Mouse (Mus musculus) heart, postnatal 36 days (tissue): Measurements from ENCODE around the gene Fars2. TPM values are rescaled to one million over a fixed set of nuclear protein-coding genes. Genes with fewer than 3 reads are reported as not detected.

Source experiments
- DNase-seq, 2 experiments: peaks; one replicate each; pipeline ENCODE4 v3.0.0; 2021 to 2022
- intact Hi-C: fragments of 180-260 bp; cut with DNase I; formaldehyde crosslinking; loops from one replicate; pipeline ENCODE4 v1.15.1; 2025
- total RNA-seq, 2 experiments: library from RNA; stranded (reverse); gene quantifications; 2 replicates each; pipeline ENCODE4 v1.2.3; 2021

Gene Fars2
- total RNA-seq, 2 experiments from 2014 or later, result 79.2 to 87.6 TPM

DNA sequence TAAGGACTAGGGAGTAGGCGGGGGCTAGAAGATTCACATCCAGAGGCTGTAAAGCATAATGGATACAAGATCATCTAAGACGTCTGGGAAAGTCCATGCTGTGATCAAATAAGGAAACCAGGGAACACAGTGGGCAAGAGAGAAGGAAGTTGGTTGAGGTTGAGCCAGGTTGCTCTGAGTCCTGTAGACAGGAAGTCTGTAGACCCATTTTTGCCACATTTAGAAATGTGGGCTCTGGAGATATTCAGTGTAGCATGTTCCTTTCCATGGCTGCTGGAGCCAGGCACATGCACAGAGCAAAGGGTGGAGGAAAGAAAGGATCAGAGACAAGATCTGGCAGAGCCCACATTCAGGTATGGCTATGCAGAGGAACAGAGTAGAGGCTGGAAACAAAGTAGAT is 378.8 kb downstream of the Fars2 start:
- DNase-seq, result no peak
- intact Hi-C loops, result no loop called here

DNA sequence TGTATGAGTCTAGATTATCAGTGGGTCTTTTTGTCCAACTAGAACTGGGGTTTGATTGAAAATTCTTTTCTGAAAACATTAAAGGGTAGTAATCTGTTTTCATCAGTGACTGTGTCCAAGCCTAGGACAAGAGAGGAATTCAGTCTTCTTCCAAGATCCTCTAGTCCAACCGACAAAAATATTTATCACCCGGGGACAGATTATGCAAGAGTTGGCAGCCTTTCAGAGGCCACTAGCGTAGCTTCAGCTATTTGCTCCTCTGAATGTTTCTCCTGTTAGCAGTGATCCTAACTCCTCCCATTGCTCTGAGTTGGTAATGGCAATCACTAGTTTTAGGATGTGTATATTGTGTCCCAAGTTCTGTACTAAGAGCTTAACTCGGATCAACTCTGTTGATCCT is 380.1 kb downstream of the Fars2 start:
- DNase-seq, result peak; percentile 66 to 73
- intact Hi-C loops, result no loop called here

DNA sequence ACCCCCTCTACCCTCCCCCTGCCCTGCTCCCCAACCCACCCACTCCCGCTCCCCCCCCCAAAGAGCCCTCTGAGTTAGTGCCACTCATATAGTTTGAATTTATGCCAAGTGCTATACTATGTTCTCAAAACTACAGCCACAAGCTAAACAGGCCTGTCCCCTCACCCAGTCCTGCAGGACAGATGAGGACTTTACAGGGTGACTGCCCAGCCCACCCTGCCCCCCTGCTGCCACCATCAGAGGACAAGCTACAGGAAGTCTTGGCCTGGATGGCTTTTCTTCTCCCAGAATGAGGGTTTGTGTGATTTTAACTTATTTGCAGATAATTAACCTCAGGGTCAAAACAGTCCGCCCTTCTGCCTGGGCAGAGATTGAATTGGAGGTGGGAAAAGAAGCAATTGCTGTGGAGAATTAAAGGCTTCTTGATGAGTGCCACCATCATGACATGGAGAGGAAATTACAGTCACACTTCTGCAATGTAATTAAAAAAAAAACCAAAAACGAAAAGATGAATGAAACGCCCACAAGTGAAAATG is 383.2 kb downstream of the Fars2 start:
- DNase-seq, result no peak
- intact Hi-C loops, result no loop called here

DNA sequence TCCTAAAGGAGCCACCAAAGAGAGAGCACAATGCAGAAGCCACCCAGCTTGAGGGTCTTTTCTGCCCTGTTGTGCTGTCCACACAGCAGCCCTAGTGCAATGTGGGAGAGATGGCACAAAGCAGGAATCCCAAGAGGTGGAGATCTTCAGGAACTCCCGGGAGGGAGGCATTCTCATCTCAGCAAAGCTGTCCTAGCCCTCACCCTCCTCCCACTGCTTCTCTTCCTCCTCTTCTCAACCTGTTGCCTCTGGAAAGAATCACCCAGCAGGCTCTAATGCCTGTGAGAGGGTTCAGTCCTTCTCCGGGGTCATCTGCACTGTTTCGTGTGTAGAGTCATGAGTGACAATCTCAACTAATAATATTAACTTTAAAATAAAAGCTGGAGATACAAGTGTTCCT is 386.3 kb downstream of the Fars2 start:
- DNase-seq, result no peak
- intact Hi-C loops, result no loop called here

- no peak for DNase-seq
- intact Hi-C loops, result no loop called here
These were observed 386.8 kb downstream of the Fars2 start for GRCm38 (mm10) chr13:36503991-36504390.

DNA sequence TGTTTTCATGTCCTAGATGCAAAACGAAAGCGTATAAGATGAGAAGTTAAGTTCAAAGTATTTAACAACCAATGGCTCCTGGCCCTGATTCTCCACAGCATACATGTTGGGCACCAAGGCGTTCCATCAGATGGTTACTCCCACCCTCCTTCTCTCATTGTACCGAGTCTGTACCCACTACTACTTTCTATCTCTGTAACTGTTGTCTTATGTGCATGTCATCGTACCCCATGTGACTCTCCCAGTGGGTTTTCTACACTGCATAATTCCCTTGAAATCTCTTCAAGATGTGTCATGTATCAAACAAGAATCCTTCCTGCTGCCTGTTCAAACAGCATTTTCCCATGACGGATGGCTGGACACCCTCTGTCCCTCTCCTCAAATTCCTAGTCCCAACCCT is 388.5 kb downstream of the Fars2 start:
- intact Hi-C loops, result no loop called here
- DNase-seq, result no peak

DNA sequence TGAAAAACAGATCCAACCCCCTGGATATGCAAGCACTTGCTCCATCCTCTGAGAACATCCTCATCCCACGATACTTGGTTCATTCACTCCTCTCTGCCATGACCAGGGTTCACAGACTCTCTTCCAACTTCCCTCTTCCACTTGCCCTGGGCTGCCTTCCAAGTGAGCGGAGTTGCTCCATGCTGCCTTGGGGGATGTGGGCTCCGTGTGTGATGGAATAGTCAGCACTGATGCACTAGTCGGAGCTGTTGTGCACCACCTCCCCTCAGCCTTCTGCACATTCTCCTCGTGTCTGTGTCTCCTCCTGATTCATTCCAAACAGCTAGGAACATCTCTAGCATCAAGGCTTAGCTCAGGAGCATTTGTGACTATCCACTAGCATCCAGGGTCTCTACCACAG is 389.1 kb downstream of the Fars2 start:
- peak; percentile 43 to 54 for DNase-seq
- intact Hi-C loops, result no loop called here

DNA sequence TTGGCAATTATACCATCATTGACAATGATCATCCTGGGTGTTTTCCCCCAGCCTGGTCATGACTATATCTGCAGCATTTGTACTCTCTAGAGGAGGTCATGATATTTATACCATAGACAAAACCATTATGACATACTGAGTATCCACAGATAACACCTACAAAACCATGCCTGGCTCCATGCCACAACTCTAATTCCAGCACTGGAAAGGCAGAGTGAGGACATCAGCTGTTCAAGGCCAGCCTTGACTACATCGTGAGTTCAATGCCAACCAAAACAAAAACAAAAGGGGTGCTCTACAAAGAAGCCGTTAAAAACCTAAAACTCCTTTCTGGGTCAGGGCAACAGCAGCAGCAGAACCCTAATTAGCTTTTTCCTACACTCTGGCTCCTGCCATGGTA is 392.9 kb downstream of the Fars2 start:
- no peak for DNase-seq
- intact Hi-C loops, result no loop called here

GRCm38 (mm10) chr13:36513126-36513525 is 395.9 kb downstream of the Fars2 start:
- DNase-seq, result no peak
- intact Hi-C loops, result no loop called here

GRCm38 (mm10) chr13:36518144-36518571 is 400.9 kb downstream of the Fars2 start:
- intact Hi-C loops, result no loop called here
- DNase-seq, result no peak

- DNase-seq, result no peak
- intact Hi-C loops, result loop anchor here (1.0 kb wide), 1 partner anchor 35 kb away; no protein-coding TSS in a partner anchor
These were observed 410.5 kb downstream of the Fars2 start for GRCm38 (mm10) chr13:36527761-36528160.

GRCm38 (mm10) chr13:36528223-36528895 is 411.1 kb downstream of the Fars2 start:
- peak; percentile 66 for DNase-seq
- intact Hi-C loops, result loop anchor here (1.0 kb wide), 1 partner anchor 36 kb away; no protein-coding TSS in a partner anchor

GRCm38 (mm10) chr13:36529467-36530039 is 412.3 kb downstream of the Fars2 start:
- intact Hi-C loops, result no loop called here
- DNase-seq, result no peak

DNA sequence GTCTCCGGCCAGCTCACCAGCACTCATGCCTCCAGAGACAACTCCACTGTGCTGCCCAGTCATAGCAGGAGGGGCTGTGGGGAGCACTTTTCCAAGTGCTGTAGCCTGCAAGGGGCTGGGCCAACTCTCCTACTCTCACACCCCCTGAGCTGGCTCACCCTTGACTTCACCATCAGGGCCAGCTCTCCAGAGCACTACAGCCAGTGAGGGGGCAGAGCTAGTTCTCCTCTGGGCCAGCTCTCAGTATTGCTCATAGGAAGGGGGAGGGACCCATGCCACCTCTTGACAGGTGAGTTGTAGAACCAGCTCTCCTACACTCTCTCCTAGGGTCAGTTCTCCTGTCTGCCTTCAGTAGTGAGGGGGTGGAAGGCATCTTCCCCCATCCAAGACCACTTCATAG is 413.6 kb downstream of the Fars2 start:
- intact Hi-C loops, result no loop called here
- no peak for DNase-seq

DNA sequence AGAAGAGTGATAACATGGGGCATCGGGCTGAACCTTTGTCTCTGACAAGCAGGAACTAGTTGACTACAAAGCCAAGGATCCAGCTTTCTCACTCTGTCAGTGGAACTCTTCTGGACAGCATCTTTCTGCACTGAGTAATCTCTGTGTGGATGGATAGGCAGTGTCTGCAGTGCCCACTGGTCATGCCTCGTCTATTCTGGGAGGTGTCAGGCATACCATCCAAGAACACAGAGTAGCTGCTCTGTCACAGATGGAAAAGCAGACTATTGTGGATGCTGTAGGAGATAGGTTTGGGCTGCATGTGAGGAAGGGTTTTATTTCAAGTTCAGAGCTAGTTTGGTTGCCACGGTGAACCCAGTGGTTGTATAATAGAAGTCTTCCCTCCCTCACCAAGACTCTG is 414.7 kb downstream of the Fars2 start:
- intact Hi-C loops, result no loop called here

GRCm38 (mm10) chr13:36533071-36533470 is 415.9 kb downstream of the Fars2 start:
- no peak for DNase-seq
- intact Hi-C loops, result no loop called here

More for the DNA sequence above, 414.7 kb downstream of the Fars2 start:
- no peak for DNase-seq

DNA sequence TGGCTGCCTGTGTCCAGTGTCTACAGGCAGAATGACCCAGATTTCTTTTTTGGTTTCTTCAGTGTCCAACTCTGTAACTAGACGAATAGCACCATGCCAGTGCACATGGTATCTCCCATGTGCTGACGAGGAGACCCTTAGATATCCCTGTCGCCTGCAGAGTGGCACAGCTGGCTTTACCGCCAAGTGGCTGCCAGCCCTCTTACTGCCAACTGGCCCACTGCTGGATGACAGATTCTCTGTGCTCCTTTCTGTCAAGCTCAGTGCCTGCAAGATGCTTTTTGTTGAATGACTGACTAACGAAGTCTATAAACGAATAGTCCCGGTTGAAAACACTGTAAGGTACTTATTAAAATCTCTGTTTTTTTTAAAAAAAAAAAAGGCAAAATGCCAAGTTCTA is 416.3 kb downstream of the Fars2 start:
- intact Hi-C loops, result no loop called here

DNA sequence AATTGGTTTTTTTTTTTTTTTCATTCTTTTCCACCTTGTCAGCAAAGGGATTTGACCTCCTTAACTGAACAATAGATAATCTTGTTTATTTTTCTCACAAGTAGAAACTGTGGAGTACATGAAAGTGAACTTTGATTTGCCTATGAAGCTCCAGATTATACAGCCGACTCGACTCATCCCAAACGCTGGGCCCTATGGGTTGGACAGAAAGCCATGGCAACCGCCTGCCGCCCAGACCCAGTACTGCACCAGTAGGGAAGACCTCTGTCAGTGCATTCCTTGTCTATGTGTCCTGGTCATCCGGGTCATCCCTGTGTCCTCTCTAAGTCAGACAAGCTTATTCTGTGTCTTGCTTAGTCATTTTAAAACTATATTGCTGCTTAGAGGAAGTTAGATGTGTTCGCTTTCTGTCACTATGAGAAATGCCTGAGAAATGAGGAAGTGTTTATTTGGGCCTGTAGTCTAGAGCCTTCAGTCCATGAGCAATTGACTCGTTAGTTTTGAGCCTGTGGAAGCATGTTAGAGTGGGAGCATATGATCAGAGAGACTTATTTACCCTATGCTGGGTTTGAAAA is 416.8 kb downstream of the Fars2 start:
- intact Hi-C loops, result no loop called here

More for the DNA sequence above, 416.3 kb downstream of the Fars2 start:
- DNase-seq, result no peak

GRCm38 (mm10) chr13:36537580-36537979 is 420.4 kb downstream of the Fars2 start:
- intact Hi-C loops, result no loop called here
- DNase-seq, result no peak

More for the DNA sequence above, 416.8 kb downstream of the Fars2 start:
- DNase-seq, result no peak

- intact Hi-C loops, result no loop called here
- no peak for DNase-seq
These were observed 421.2 kb downstream of the Fars2 start for GRCm38 (mm10) chr13:36538385-36538784.

GRCm38 (mm10) chr13:36540231-36540630 is 423.0 kb downstream of the Fars2 start:
- peak; percentile 18 to 36 for DNase-seq

More at GRCm38 (mm10) chr13:36540231-36540630, 423.0 kb downstream of the Fars2 start:
- intact Hi-C loops, result no loop called here
